Mouse (Mus musculus): ENCODE data around the gene Ppfibp2.

DNA sequence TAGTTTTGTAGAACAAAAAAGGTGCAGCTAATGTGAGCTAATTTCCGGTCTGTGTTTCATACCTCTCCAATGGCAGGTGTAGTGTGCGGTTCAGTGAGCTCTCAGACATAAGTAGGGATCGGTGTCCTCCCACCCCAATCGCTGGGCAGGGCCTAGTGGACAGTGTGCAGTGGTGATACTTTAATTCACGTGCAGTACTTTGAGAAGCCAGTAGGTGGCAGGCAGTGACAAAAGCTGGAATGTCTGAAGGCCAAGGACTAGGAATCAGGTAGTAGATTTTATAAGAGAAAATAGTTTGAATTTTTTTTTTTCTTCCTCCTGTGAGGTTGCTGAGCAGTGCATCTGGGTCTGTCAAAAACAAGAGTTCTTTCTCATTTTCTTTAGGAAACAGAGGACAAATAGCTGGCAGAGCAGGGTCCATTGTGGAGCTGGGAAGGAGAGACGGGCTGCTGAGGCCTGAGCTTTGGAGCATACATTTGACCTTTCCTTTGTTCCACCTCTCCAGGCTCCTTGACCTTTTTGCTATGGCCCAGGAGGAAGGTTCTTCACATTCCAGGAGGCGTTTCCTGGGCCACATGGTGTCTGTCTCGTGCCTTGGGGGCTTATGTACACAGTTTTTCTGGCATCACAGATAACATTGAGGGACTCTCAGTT, 66.3 kb downstream of the Ppfibp2 start:
- TF ChIP-seq CTCF (IDR thresholded peaks at IDR 0.05; ENCODE audit: insufficient read depth, low read length) (peak; percentile 70), POLR2A (IDR thresholded peaks at IDR 0.05; ENCODE audit: borderline replicate concordance, extremely low read depth, low read depth, low read length) (no peak)
